Mouse (Mus musculus): ENCODE results near the gene Hlx. TPM values are rescaled to one million over a fixed set of nuclear protein-coding genes. Genes with fewer than 3 reads are reported as not detected.

Gene Hlx
- polyA plus RNA-seq, 1 experiment from 2014 or later = 26.5 TPM

DNA sequence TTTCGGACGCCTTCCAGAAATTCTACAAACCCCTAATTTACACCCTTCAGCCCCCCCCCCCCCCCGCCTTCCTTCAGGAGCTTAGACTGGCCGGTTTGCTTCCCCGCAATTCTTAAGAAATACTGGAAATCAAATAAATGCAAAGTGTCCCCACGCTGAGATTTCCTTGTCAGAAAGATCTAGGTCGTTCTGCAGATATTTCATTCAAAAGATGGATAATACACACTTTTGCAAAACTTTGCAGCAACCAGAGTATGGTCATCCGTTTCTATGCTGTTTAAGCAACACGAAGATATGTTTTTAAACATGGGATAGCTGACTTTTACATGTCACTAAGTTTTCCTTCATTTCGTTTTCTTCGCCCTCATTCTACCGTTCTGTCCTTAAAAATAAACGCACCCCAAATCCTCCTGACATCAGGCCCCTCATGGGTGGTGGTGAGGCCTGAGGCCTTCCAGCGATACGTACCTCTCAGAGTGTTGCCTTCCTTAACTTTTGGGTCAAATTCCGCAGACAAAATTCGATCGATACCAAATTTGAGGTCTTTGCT, 1.3 kb downstream of the Hlx start:
- H3K4me1 ChIP-seq = peaks cover 33% of the 10 kb centered on the region
- H3K27ac ChIP-seq = peak overlapping the region; percentile 86
- H3K9ac ChIP-seq = peak overlapping the region; percentile 80
- H3K4me3 ChIP-seq = peak overlapping the region; percentile 71
- peaks cover 14% of the 10 kb centered on the region for H3K36me3 ChIP-seq
- WGBS (ENCODE audit: insufficient replicate concordance) = 13% methylated on average over 18 of the region's 18 CpGs
- peak overlapping the region; percentile 97 for H3K4me2 ChIP-seq
- peaks cover 99% of the 10 kb centered on the region for H3K27me3 ChIP-seq (replicated peaks)
- ATAC-seq = no peak
- no peaks in the 10 kb centered on the region for H3K9me3 ChIP-seq (replicated peaks)

DNA sequence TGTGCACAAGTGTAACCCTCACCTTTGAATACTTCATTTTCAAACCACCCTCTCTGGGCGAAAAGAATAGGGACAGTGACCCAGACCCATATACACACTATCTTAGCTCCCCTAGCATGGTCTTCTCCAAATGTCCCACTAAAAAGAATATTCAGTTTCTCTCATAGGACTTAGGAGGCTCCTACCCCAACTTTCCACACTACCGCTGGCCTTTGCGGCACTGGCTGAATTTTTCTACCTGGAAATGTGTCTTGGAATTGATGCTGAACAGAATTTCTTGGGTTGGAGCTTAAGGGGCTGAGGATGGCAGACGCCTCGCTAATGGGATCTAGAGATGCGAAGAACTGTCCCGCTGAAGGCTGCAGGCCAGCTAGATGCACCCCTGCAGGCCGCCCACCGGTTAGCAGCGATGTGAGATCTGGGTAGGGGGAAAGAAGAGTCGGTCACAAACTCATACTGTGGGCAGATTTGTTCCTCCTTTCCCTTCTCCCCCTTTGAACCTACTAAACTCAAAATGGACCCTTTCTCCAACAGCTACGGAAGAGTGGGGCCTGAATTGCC, 1.9 kb downstream of the Hlx start:
- Histone ChIP-seq H3K27ac (peak overlapping the region; percentile 86), H3K9me3 (replicated peaks) (no peaks in the 10 kb centered on the region), H3K36me3 (peaks cover 18% of the 10 kb centered on the region), H3K4me2 (peak overlapping the region; percentile 97), H3K9ac (peak overlapping the region; percentile 80), H3K27me3 (replicated peaks) (peaks cover 99% of the 10 kb centered on the region), H3K4me3 (peak overlapping the region; percentile 71), H3K4me1 (peaks cover 33% of the 10 kb centered on the region)
- ATAC-seq = no peak
- 31% methylated on average over 12 of the region's 12 CpGs for WGBS (ENCODE audit: insufficient replicate concordance)

DNA sequence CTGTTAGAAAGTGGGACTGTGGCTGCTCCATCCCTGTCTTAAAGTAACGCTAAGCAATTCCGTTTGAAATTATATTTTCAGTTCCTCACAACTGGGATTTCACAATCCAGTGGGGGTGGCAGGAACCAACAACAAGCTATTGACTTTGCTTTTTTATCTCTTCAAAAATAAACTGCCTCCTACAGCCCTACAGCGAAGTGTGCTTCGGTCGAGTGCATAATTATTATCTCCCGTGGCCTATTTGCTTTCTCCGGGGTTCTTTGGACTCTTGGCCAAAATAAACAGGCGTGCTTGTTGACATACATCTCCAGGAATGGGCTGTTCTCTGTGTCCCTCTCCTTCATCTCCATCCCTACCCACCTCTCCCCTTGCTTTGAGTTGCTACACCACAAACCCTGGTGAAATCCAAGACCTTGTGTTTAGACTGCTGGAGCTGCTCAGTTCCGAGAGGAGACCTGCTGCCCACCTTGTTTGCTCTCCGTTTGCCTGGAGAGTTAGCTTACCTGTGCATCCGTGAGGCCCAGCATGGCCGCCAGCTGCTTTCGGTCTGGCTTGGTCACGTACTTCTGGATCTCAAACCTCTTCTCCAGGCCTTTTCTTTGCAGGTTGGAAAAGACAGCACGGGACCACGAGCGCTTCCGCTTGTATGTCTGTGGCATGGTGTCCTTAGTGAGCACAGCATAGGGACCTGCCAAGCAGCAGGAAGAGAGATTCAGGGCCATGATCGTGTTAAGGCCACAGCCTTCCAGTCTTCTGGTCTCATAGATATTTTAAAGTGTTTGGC, 2.9 kb downstream of the Hlx start:
- Histone ChIP-seq H3K4me3 (peak overlapping the region; percentile 71), H3K9ac (peak overlapping the region; percentile 80), H3K27ac (peak overlapping the region; percentile 86), H3K4me1 (peaks cover 33% of the 10 kb centered on the region), H3K9me3 (replicated peaks) (no peaks in the 10 kb centered on the region), H3K36me3 (peaks cover 18% of the 10 kb centered on the region), H3K27me3 (replicated peaks) (peaks cover 99% of the 10 kb centered on the region), H3K4me2 (peak overlapping the region; percentile 97)
- 39% methylated on average over 19 of the region's 19 CpGs for WGBS (ENCODE audit: insufficient replicate concordance)
- ATAC-seq = no peak

DNA sequence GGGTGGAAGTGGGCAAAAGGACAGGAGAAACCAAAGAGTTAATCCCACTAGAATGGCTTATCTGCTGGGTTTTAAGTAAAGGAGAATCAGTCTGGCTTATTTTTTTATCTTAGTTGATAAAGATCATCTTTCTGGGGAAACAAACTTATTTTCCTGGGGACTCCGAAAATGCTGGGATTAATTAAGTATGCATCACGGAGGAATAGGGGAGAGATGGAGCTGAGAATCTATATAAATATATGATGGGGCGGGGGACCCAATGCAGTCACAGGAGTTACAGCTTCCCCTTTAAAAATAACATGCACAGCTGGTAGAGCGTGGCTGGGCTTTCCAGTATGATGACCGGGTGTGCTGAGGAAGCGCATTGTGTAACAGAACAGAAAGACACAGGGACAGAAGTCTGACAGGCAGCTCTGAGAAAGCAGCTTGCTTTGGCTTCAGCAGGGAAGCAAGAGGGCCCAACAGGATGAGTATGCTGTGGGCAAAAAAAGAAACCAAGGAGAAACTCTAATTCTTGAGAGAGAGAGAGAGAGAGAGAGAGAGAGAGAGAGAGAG, 3.8 kb downstream of the Hlx start:
- H3K9ac ChIP-seq = peak overlapping the region; percentile 80; the same call in 1 of the 2 replicates
- peaks cover 18% of the 10 kb centered on the region for H3K36me3 ChIP-seq
- 16% methylated on average over 6 of the region's 6 CpGs for WGBS (ENCODE audit: insufficient replicate concordance)

DNA sequence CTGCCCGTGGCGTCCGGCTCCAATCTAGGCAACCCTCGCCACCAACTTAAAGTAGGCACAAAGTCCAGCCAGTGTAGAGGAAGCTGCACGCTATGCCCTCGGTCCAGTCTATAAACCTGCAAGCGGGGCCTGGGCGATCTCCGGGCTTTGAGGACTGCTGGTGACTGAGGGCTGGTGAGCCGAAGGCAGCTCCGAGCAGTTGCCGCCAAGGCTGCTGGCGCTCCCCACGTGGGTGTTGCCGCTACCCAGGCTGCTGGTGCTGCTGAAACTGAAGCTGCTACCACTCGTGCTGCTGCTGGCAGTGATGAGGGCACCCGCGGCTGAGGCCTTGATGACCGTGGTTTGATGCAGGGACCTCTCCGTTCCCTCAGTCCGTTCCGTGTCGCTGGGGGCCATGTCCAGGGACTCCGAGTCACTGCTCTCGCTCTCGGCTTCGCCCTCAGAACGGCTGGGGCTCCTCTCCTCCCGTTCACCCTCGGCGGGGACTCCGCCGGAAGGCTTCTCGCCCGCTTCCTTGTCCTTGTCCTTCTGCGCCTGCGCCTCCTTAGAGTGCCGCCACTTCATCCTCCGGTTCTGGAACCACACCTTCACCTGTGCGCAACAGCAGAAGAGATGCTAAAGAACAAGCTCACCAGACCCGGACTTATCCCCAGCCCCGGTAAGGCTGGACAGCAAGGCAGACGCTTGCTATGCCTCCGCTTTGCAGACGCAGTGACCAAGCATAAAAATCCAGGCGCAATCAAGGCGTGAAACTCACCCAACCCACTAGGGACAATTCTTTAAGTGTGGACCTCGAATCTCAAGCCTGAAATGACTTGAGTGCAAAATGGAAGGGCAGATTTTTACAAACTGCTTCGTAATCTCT, 4.8 kb downstream of the Hlx start:
- Histone ChIP-seq H3K4me1 (peaks cover 15% of the 10 kb centered on the region), H3K27ac (peak overlapping the region; percentile 51), H3K4me3 (peak overlapping the region; percentile 71), H3K9me3 (replicated peaks) (no peaks in the 10 kb centered on the region), H3K9ac (peak overlapping the region; percentile 56), H3K36me3 (peaks cover 18% of the 10 kb centered on the region), H3K4me2 (peak overlapping the region; percentile 97), H3K27me3 (replicated peaks) (peaks cover 99% of the 10 kb centered on the region)
- ATAC-seq = no peak
- 45% methylated on average over 49 of the region's 49 CpGs for WGBS (ENCODE audit: insufficient replicate concordance)

More for the DNA sequence above, 3.8 kb downstream of the Hlx start:
- peak overlapping the region; percentile 97 for H3K4me2 ChIP-seq
- peaks cover 24% of the 10 kb centered on the region for H3K4me1 ChIP-seq
- no peak for ATAC-seq
- H3K27ac ChIP-seq = peak overlapping the region; percentile 45; the same call in 1 of the 2 replicates
- peak overlapping the region; percentile 71 for H3K4me3 ChIP-seq
- H3K9me3 ChIP-seq (replicated peaks) = no peaks in the 10 kb centered on the region
- peaks cover 99% of the 10 kb centered on the region for H3K27me3 ChIP-seq (replicated peaks)

DNA sequence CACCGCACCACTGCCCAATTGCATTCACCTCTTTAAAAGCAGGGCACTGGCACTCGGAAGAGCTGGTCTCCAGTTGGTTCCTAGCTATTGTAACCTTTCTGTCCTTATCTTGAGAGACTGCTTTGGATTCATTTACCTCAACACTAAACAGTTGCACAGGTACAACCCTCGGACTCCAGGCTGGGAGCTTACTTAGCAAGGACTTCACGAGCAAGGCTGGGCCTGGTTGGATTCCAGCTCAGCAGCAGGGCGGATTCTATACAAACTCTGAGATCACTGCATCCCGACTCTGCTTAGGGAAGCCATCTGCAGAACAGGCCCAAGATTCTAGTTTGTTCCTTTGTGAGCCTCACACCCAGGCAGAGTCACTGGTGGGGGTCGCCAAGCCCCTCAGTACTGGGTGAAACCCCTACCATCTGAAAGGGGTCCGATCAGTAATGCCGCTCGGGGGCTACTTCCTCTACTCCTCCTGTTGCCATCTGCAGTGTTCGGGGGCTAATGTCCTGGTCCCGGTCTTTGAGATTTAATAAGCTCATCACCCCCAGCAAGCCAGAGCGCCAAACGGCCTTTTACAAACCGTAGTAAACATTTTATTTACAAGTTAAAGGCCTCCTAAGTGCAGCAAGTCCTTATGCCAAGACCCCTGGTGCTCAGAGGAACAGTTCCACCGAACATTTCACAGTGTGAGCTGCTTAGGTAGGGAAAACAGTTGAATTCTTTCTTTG, 5.7 kb downstream of the Hlx start:
- Histone ChIP-seq H3K4me3 (peak overlapping the region; percentile 71), H3K9me3 (replicated peaks) (no peaks in the 10 kb centered on the region), H3K4me2 (peak overlapping the region; percentile 97), H3K27ac (peak overlapping the region; percentile 51; the same call in 1 of the 2 replicates), H3K9ac (peak overlapping the region; percentile 56), H3K4me1 (peaks cover 9% of the 10 kb centered on the region), H3K27me3 (replicated peaks) (peaks cover 100% of the 10 kb centered on the region), H3K36me3 (peaks cover 18% of the 10 kb centered on the region)
- WGBS (ENCODE audit: insufficient replicate concordance) = 50% methylated on average over 16 of the region's 16 CpGs
- no peak for ATAC-seq

DNA sequence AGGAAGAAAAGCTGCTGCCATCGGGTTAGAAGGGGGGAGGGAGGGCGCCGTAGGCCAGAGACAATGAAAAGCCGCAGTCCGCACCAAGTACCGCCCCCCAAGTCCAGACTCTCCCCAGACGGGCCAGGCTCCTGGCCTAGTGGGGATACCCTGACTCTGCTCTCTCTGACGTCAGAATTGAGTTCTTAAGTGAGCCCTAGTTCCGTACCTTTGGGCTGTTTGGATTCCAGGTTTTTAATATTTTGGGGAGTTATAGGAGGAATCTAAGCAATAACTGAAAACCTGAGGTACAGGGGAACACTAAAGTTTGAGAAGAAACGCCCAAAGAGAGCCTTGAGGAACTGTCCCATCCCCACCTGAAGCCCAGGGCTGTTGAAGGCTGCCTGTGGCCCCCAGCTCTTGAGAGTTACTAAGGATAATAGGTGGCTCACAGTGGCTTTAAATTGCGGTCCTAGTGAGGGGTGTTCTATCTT, 7.1 kb downstream of the Hlx start:
- H3K4me1 ChIP-seq = 0 out of 2 replicates have a peak, but pooled peaks cover 5% of the 10 kb centered on the region
- WGBS (ENCODE audit: insufficient replicate concordance) = 25% methylated on average over 11 of the region's 11 CpGs
- peaks cover 100% of the 10 kb centered on the region for H3K27me3 ChIP-seq (replicated peaks)
- H3K36me3 ChIP-seq = peaks cover 18% of the 10 kb centered on the region
- no peak overlapping the region for H3K4me3 ChIP-seq
- H3K9ac ChIP-seq = no peak overlapping the region
- no peak overlapping the region for H3K4me2 ChIP-seq
- no peak for ATAC-seq
- H3K9me3 ChIP-seq (replicated peaks) = no peaks in the 10 kb centered on the region
- H3K27ac ChIP-seq = no peak overlapping the region

DNA sequence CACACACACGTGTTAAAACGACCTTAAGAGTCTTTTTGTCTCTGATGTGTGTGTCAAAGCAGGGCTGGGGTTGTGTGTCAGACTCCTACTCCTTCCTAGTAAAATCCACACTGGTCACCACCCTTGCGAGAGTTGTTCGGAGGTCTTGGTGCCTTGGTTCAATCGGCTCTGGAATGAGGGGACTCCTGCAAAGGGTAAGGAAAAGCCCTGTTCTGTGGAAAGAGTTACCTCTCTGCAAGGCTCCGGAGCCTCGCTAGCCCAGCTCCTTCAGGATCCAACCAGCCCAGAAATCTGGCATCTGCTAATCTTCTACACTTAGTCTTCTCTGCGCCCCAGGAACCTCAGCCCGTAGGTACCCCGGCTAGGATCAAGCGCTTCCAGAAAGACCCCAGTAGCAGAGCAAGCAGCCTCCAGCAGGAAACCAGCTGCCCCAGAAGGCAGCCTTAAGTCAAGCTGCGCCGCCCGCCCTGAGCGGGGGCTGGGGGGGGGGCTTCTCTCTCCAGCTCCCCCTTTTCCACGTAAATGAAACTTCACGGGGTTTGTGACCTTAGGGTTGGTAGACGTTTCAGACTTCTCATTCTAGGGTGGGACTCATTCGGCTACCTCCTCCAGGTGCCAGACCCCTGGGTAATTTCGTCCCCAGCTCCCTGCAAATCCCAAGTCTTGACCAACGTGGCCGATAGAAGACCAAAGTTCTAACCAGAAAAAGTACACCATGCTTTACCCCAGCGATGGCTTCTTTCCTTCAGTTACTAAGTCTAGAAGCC, 7.7 kb downstream of the Hlx start:
- peaks cover 100% of the 10 kb centered on the region for H3K27me3 ChIP-seq (replicated peaks)
- WGBS (ENCODE audit: insufficient replicate concordance) = 10% methylated on average over 23 of the region's 23 CpGs
- H3K9ac ChIP-seq = 0 out of 2 replicates have a peak overlapping the region, but pooled peaks have one; percentile 0
- peak overlapping the region; percentile 24 for H3K4me2 ChIP-seq
- no peaks in the 10 kb centered on the region for H3K9me3 ChIP-seq (replicated peaks)
- H3K36me3 ChIP-seq = peaks cover 16% of the 10 kb centered on the region
- no peak overlapping the region for H3K27ac ChIP-seq
- H3K4me1 ChIP-seq = 0 out of 2 replicates have a peak, but pooled peaks cover 5% of the 10 kb centered on the region
- no peak for ATAC-seq
- no peak overlapping the region for H3K4me3 ChIP-seq

DNA sequence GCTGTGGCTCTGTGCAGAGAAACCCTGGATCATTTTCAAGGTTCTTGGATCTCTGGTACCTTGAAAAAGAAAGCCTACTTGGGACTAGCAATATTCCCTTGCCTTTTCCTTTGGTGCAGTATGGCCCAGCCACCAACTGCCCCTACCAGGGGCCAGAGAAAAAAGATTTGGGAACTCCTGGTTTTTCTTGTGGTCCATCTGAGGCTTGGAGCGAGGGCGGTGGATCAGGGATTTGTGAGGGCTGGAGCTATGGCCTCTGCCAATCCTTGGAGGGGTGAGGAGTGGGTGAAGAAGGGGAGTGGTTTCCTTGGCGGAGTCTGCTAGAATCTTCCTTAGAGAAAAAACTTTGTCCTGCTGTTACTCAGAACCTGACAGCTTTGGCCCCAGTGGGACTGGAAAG, 8.5 kb downstream of the Hlx start:
- H3K4me2 ChIP-seq = no peak overlapping the region
- H3K27ac ChIP-seq = no peak overlapping the region
- WGBS (ENCODE audit: insufficient replicate concordance) = 31% methylated on average over 3 of the region's 3 CpGs
- H3K9ac ChIP-seq = no peak overlapping the region
- peaks cover 100% of the 10 kb centered on the region for H3K27me3 ChIP-seq (replicated peaks)
- no peaks in the 10 kb centered on the region for H3K9me3 ChIP-seq (replicated peaks)
- peaks cover 11% of the 10 kb centered on the region for H3K36me3 ChIP-seq
- 0 out of 2 replicates have a peak, but pooled peaks cover 5% of the 10 kb centered on the region for H3K4me1 ChIP-seq
- no peak for ATAC-seq
- H3K4me3 ChIP-seq = no peak overlapping the region

DNA sequence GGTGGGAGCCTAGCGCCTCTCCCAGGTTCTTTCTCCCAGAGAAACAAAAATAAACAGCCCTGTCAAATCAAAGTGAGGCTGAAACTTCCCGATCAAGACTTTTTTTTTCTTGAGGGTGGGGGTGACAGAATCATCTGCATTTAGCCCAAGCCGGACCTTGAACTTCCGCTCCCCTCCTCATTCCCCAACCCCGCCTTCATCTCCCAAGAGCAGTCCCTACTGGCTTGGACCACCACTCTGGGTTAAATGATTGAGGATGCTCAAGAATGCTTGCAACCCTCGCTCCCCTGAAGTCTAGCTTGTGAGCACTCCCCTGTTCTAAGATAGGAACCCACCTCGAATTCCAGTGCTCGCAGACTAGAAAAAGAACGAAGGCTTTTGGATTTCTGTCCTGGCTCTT, 11.3 kb downstream of the Hlx start:
- Histone ChIP-seq H3K27ac (no peak overlapping the region), H3K4me3 (no peak overlapping the region), H3K4me2 (no peak overlapping the region), H3K4me1 (no peaks in the 10 kb centered on the region), H3K9me3 (replicated peaks) (no peaks in the 10 kb centered on the region), H3K36me3 (0 out of 2 replicates have a peak, but pooled peaks cover 3% of the 10 kb centered on the region), H3K9ac (no peak overlapping the region), H3K27me3 (replicated peaks) (peaks cover 100% of the 10 kb centered on the region)
- WGBS (ENCODE audit: insufficient replicate concordance) = 4% methylated on average over 9 of the region's 9 CpGs
- no peak for ATAC-seq
